Mouse (Mus musculus) lung, postnatal 0 days (tissue): ENCODE measurements around the gene Rgl3.

ENCODE experiments used
- CTCF ChIP-seq: IDR thresholded peaks from 2 replicates; pipeline ENCODE4 v1.5.1; 2016; ENCODE audit warnings: antibody characterized with exemption, mild to moderate bottlenecking
- EP300 ChIP-seq: IDR thresholded peaks from 2 replicates; pipeline ENCODE4 v1.6.1; 2016; ENCODE audit warnings: antibody characterized with exemption, mild to moderate bottlenecking, control low read depth

DNA sequence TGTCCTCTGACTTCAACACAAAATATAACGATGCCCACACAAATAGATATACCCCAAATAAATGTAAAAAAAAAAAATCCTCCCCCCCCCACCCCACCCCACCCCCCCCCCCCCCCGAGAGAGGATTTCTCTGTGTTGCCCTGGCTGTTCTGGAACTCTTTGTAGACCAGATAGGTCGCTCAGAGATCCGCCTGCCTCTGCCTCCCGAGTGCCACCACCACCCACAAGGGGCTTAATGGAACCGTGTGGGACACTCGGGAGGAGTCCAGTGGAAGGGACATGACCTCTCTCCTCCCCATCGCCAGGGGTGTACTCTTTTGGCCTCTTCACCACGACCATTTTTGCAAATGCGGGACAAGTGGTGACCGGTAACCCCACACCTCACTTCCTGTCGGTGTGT lies 46.2 kb downstream of the Rgl3 start:
- TF ChIP-seq CTCF (no peak), EP300 (no peak)
